Mouse (Mus musculus): ENCODE measurements around the gene Mrvi1. TPM values are rescaled to one million over a fixed set of nuclear protein-coding genes. Genes with fewer than 3 reads are reported as not detected.

Mrvi1 gene
- total RNA-seq, 1 experiment, result 0.27 TPM

DNA sequence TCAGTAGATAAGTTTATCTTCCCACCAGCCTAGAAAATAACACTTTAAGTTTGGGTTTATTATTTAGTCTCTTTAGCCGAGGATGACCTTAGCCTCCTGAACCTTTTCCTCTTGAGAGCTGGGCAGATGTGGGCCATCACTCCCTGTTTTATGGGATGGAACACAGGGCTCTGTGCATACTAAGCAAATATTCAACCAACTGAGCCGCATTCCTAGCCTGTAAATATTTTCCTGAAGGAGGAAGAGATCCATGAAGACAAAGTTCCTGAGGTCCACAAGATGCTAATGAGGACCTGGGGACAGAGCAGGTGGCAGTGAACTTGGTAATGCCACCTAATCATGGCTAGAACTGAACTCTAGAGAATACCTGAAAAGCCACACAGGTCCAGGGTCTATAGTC, 9.5 kb downstream of the Mrvi1 start:
- Histone ChIP-seq H3K4me3 (ENCODE audit: insufficient read depth in 1 of 2, low read depth in 1 of 2, low read length in 2 of 2, poor library complexity in 1 of 2, severe bottlenecking in 1 of 2) (no peak overlapping the region), H3K4me1 (ENCODE audit: control insufficient read depth in 2 of 2, insufficient read depth in 2 of 2, low read length in 2 of 2, poor library complexity in 1 of 2) (no peaks in the 10 kb centered on the region), H3K9ac (ENCODE audit: insufficient read depth, low read depth, low read length, poor library complexity, severe bottlenecking) (no peak overlapping the region), H3K9me3 (ENCODE audit: control insufficient read depth, insufficient read depth, low read depth, low read length) (no peaks in the 10 kb centered on the region), H3K27ac (ENCODE audit: insufficient read depth, low read depth, low read length, poor library complexity, severe bottlenecking) (no peak overlapping the region), H3K36me3 (ENCODE audit: control insufficient read depth, insufficient read depth, low read length, poor library complexity, severe bottlenecking) (no peaks in the 10 kb centered on the region)
- in situ Hi-C loops (cut with MboI; ENCODE audit: low sequenced_read_pairs in 2 of 2, unreplicated experiment in 2 of 2), result no loop called here
- no peak for DNase-seq (ENCODE audit: low read depth, low spot score)
- TF ChIP-seq MAFK (IDR thresholded peaks at IDR 0.05; ENCODE audit: insufficient read depth, low read depth, low read length), result no peak
- no peak for TF ChIP-seq ZC3H11A (IDR thresholded peaks at IDR 0.05; ENCODE audit: borderline replicate concordance, low read depth, low read length)
- no peak for TF ChIP-seq CHD2 (IDR thresholded peaks at IDR 0.05; ENCODE audit: low read depth, low read length)
- no peak for TF ChIP-seq ZNF384 (IDR thresholded peaks at IDR 0.05; ENCODE audit: low read depth, low read length)
- TF ChIP-seq HCFC1 (IDR thresholded peaks at IDR 0.05; ENCODE audit: borderline replicate concordance, insufficient read depth, low read length), result no peak

DNA sequence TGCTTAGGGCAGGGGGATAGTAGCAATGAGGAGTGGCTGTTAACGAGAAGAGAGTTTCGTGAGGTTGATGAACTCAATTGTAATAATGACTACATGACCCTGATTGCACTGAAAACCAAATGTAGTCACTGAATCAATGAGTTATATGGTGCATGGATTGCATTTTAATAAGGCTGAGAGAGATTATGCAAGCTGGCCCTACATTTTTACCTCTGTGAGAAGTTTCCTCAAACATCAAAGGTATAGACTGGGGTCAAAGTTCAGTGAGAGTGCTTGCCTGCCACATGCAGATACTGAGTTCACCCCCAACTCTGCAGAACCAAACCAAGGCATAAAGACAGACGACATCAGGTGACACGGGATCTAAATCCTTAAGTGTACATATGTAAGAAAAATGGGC, 14.9 kb downstream of the Mrvi1 start:
- Histone ChIP-seq H3K4me1 (ENCODE audit: control insufficient read depth in 2 of 2, insufficient read depth in 2 of 2, low read length in 2 of 2, poor library complexity in 1 of 2) (no peaks in the 10 kb centered on the region), H3K36me3 (ENCODE audit: control insufficient read depth, insufficient read depth, low read length, poor library complexity, severe bottlenecking) (no peaks in the 10 kb centered on the region), H3K9me3 (ENCODE audit: control insufficient read depth, insufficient read depth, low read depth, low read length) (no peaks in the 10 kb centered on the region), H3K9ac (ENCODE audit: insufficient read depth, low read depth, low read length, poor library complexity, severe bottlenecking) (no peak overlapping the region), H3K4me3 (ENCODE audit: insufficient read depth in 1 of 2, low read depth in 1 of 2, low read length in 2 of 2, poor library complexity in 1 of 2, severe bottlenecking in 1 of 2) (no peak overlapping the region), H3K27ac (ENCODE audit: insufficient read depth, low read depth, low read length, poor library complexity, severe bottlenecking) (no peak overlapping the region)
- no peak for TF ChIP-seq MAFK (IDR thresholded peaks at IDR 0.05; ENCODE audit: insufficient read depth, low read depth, low read length)
- TF ChIP-seq CHD2 (IDR thresholded peaks at IDR 0.05; ENCODE audit: low read depth, low read length), result no peak
- TF ChIP-seq ZNF384 (IDR thresholded peaks at IDR 0.05; ENCODE audit: low read depth, low read length), result no peak
- no peak for TF ChIP-seq HCFC1 (IDR thresholded peaks at IDR 0.05; ENCODE audit: borderline replicate concordance, insufficient read depth, low read length)
- TF ChIP-seq ZC3H11A (IDR thresholded peaks at IDR 0.05; ENCODE audit: borderline replicate concordance, low read depth, low read length), result no peak
- DNase-seq (ENCODE audit: low read depth, low spot score), result no peak
- in situ Hi-C loops (cut with MboI; ENCODE audit: low sequenced_read_pairs in 2 of 2, unreplicated experiment in 2 of 2), result no loop called here

GRCm38 (mm10) chr7:110966853-110967252, 15.4 kb downstream of the Mrvi1 start:
- H3K9ac ChIP-seq (ENCODE audit: insufficient read depth, low read depth, low read length, poor library complexity, severe bottlenecking), result no peak overlapping the region
- no peak overlapping the region for H3K4me3 ChIP-seq (ENCODE audit: insufficient read depth in 1 of 2, low read depth in 1 of 2, low read length in 2 of 2, poor library complexity in 1 of 2, severe bottlenecking in 1 of 2)
- TF ChIP-seq MAFK (IDR thresholded peaks at IDR 0.05; ENCODE audit: insufficient read depth, low read depth, low read length) (no peak), ZNF384 (IDR thresholded peaks at IDR 0.05; ENCODE audit: low read depth, low read length) (no peak), ZC3H11A (IDR thresholded peaks at IDR 0.05; ENCODE audit: borderline replicate concordance, low read depth, low read length) (no peak), CHD2 (IDR thresholded peaks at IDR 0.05; ENCODE audit: low read depth, low read length) (no peak)
- H3K27ac ChIP-seq (ENCODE audit: insufficient read depth, low read depth, low read length, poor library complexity, severe bottlenecking), result no peak overlapping the region
- DNase-seq (ENCODE audit: low read depth, low spot score), result no peak
- no peaks in the 10 kb centered on the region for H3K4me1 ChIP-seq (ENCODE audit: control insufficient read depth in 2 of 2, insufficient read depth in 2 of 2, low read length in 2 of 2, poor library complexity in 1 of 2)
- no peaks in the 10 kb centered on the region for H3K36me3 ChIP-seq (ENCODE audit: control insufficient read depth, insufficient read depth, low read length, poor library complexity, severe bottlenecking)
- in situ Hi-C loops (cut with MboI; ENCODE audit: low sequenced_read_pairs in 2 of 2, unreplicated experiment in 2 of 2), result no loop called here
- no peaks in the 10 kb centered on the region for H3K9me3 ChIP-seq (ENCODE audit: control insufficient read depth, insufficient read depth, low read depth, low read length)

DNA sequence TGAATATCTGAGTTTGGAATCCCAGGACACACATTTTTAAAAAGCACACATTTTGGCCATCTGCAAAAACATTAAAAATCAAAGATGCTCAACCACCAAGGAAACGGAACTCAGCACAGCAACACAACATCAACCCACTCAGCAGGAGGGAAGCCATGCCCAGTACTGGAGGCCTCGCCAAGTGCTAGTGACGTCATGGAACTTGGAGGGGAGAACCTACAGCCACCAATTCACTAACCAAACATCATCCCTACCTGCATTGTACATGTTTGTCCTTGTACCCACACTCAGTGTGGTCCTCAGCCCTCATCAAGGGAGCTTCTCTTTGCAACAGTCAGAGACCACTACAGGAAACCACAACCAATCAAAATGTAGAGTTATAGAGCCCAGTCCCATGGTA, 16.9 kb downstream of the Mrvi1 start:
- H3K27ac ChIP-seq (ENCODE audit: insufficient read depth, low read depth, low read length, poor library complexity, severe bottlenecking), result no peak overlapping the region
- no peak overlapping the region for H3K4me3 ChIP-seq (ENCODE audit: insufficient read depth in 1 of 2, low read depth in 1 of 2, low read length in 2 of 2, poor library complexity in 1 of 2, severe bottlenecking in 1 of 2)
- in situ Hi-C loops (cut with MboI; ENCODE audit: low sequenced_read_pairs in 2 of 2, unreplicated experiment in 2 of 2), result no loop called here
- DNase-seq (ENCODE audit: low read depth, low spot score), result no peak
- TF ChIP-seq MAFK (IDR thresholded peaks at IDR 0.05; ENCODE audit: insufficient read depth, low read depth, low read length) (no peak), CHD2 (IDR thresholded peaks at IDR 0.05; ENCODE audit: low read depth, low read length) (no peak), ZC3H11A (IDR thresholded peaks at IDR 0.05; ENCODE audit: borderline replicate concordance, low read depth, low read length) (no peak), ZNF384 (IDR thresholded peaks at IDR 0.05; ENCODE audit: low read depth, low read length) (no peak), HCFC1 (IDR thresholded peaks at IDR 0.05; ENCODE audit: borderline replicate concordance, insufficient read depth, low read length) (no peak)
- no peaks in the 10 kb centered on the region for H3K36me3 ChIP-seq (ENCODE audit: control insufficient read depth, insufficient read depth, low read length, poor library complexity, severe bottlenecking)
- no peak overlapping the region for H3K9ac ChIP-seq (ENCODE audit: insufficient read depth, low read depth, low read length, poor library complexity, severe bottlenecking)
- H3K4me1 ChIP-seq (ENCODE audit: control insufficient read depth in 2 of 2, insufficient read depth in 2 of 2, low read length in 2 of 2, poor library complexity in 1 of 2), result no peaks in the 10 kb centered on the region
- H3K9me3 ChIP-seq (ENCODE audit: control insufficient read depth, insufficient read depth, low read depth, low read length), result no peaks in the 10 kb centered on the region

DNA sequence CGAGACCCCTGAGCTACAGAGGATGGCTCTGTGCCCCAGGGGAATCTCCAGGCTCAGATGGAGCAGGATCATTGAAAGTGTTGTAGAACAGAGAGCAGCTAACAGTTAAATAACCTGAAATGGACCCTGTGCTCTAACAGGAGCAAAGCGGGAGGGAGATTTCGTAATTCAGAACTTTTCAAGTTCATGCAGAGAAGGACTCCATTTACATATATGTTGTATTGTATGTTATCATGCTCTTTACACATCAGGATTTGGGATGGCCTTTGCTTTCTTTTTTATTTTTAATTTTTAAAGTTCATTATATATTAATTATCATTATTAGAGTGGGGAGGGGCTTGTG, 18.6 kb downstream of the Mrvi1 start:
- no peak for DNase-seq (ENCODE audit: low read depth, low spot score)
- Histone ChIP-seq H3K9me3 (ENCODE audit: control insufficient read depth, insufficient read depth, low read depth, low read length) (no peaks in the 10 kb centered on the region), H3K4me1 (ENCODE audit: control insufficient read depth in 2 of 2, insufficient read depth in 2 of 2, low read length in 2 of 2, poor library complexity in 1 of 2) (no peaks in the 10 kb centered on the region), H3K9ac (ENCODE audit: insufficient read depth, low read depth, low read length, poor library complexity, severe bottlenecking) (no peak overlapping the region), H3K4me3 (ENCODE audit: insufficient read depth in 1 of 2, low read depth in 1 of 2, low read length in 2 of 2, poor library complexity in 1 of 2, severe bottlenecking in 1 of 2) (no peak overlapping the region), H3K27ac (ENCODE audit: insufficient read depth, low read depth, low read length, poor library complexity, severe bottlenecking) (no peak overlapping the region), H3K36me3 (ENCODE audit: control insufficient read depth, insufficient read depth, low read length, poor library complexity, severe bottlenecking) (no peaks in the 10 kb centered on the region)
- in situ Hi-C loops (cut with MboI; ENCODE audit: low sequenced_read_pairs in 2 of 2, unreplicated experiment in 2 of 2), result no loop called here
- TF ChIP-seq ZC3H11A (IDR thresholded peaks at IDR 0.05; ENCODE audit: borderline replicate concordance, low read depth, low read length), result no peak
- no peak for TF ChIP-seq ZNF384 (IDR thresholded peaks at IDR 0.05; ENCODE audit: low read depth, low read length)
- TF ChIP-seq CHD2 (IDR thresholded peaks at IDR 0.05; ENCODE audit: low read depth, low read length), result no peak
- no peak for TF ChIP-seq HCFC1 (IDR thresholded peaks at IDR 0.05; ENCODE audit: borderline replicate concordance, insufficient read depth, low read length)
- TF ChIP-seq MAFK (IDR thresholded peaks at IDR 0.05; ENCODE audit: insufficient read depth, low read depth, low read length), result no peak
